Mouse (Mus musculus) megakaryocyte, adult 5-6 weeks (primary cell): Measurements from ENCODE around the gene Memo1. TPM values are rescaled to one million over a fixed set of nuclear protein-coding genes. Genes with fewer than 3 reads are reported as not detected.

Experiments
- ATAC-seq: 2 replicates; pipeline ENCODE4 v1.8.0; 2016; ENCODE audit warnings: mild to moderate bottlenecking, inconsistent platforms; ENCODE audit not compliant: poor library complexity, severe bottlenecking
- total RNA-seq, 2 experiments: library from RNA; stranded (forward) in 1 of 2; stranded (reverse) in 1 of 2; fragments of 153-499, 151-499 nt in 1 of 2; fragments of 221-1000, 200-1000 nt in 1 of 2; gene quantifications; 2 replicates each; pipeline versions ENCODE4 v1.2.3 to v1.2.4; 2015 to 2017

Gene Memo1
- total RNA-seq, 2 experiments from 2014 or later = 64.4 to 71.4 TPM

GRCm38 (mm10) chr17:74296076-74296823, 929 bp upstream of the Memo1 start:
- no peak for ATAC-seq

GRCm38 (mm10) chr17:74294426-74295025, 795 bp downstream of the Memo1 start:
- peak; percentile 77 for ATAC-seq

- ATAC-seq = no peak
Measured at GRCm38 (mm10) chr17:74293687-74294425, 1.5 kb downstream of the Memo1 start.

GRCm38 (mm10) chr17:74291640-74292361, 3.5 kb downstream of the Memo1 start:
- no peak for ATAC-seq

- no peak for ATAC-seq
Measured at GRCm38 (mm10) chr17:74290869-74291268, 4.5 kb downstream of the Memo1 start.

- ATAC-seq = no peak
Measured at GRCm38 (mm10) chr17:74290198-74290597, 5.1 kb downstream of the Memo1 start.

- no peak for ATAC-seq
Measured at GRCm38 (mm10) chr17:74288626-74289025, 6.7 kb downstream of the Memo1 start.

GRCm38 (mm10) chr17:74286140-74286730, 9.1 kb downstream of the Memo1 start:
- no peak for ATAC-seq

- ATAC-seq = no peak
Measured at GRCm38 (mm10) chr17:74285730-74286129, 9.6 kb downstream of the Memo1 start.

GRCm38 (mm10) chr17:74284397-74285115, 10.8 kb downstream of the Memo1 start:
- ATAC-seq = no peak

GRCm38 (mm10) chr17:74282024-74282423, 13.3 kb downstream of the Memo1 start:
- ATAC-seq = no peak

- no peak for ATAC-seq
Measured at GRCm38 (mm10) chr17:74278966-74279869, 16.1 kb downstream of the Memo1 start.

- ATAC-seq = no peak
Measured at GRCm38 (mm10) chr17:74274471-74274870, 20.9 kb downstream of the Memo1 start.

GRCm38 (mm10) chr17:74272683-74273205, 22.6 kb downstream of the Memo1 start:
- no peak for ATAC-seq

- ATAC-seq = 0 out of 2 replicates have a peak, but pooled peaks have one; percentile 9
Measured at GRCm38 (mm10) chr17:74271541-74272268, 23.6 kb downstream of the Memo1 start.

- no peak for ATAC-seq
Measured at GRCm38 (mm10) chr17:74270205-74270604, 25.1 kb downstream of the Memo1 start.

GRCm38 (mm10) chr17:74267415-74268180, 27.7 kb downstream of the Memo1 start:
- peak; percentile 38 for ATAC-seq
